Mouse (Mus musculus): ENCODE measurements at regions not wholly inside any gene's neighbourhood (a gene's known extent, or its start where the extent isn't known, plus 50 kb on each side); places are given as distances from the start of the nearest gene placed in this dataset.

- no peak for TF ChIP-seq EP300 (IDR thresholded peaks at IDR 0.05; ENCODE audit: low read depth in 1 of 2, low read length in 2 of 2)
- no peak for TF ChIP-seq MAFK (IDR thresholded peaks at IDR 0.05; ENCODE audit: borderline replicate concordance, low read depth, low read length)
- TF ChIP-seq CTCF (IDR thresholded peaks at IDR 0.05 in 2 of 3, conservative IDR thresholded peaks at IDR 0.05 in 1 of 3; ENCODE audit: control insufficient read depth in 1 of 3, insufficient read depth in 1 of 3, low read depth in 2 of 3, low read length in 3 of 3, poor library complexity in 1 of 3, severe bottlenecking in 1 of 3), result no peak
These were observed 59.9 kb upstream of the Krr1 start for GRCm38 (mm10) chr10:111912561-111912960.

Data from MEL (cell line).